Mouse (Mus musculus) layer of hippocampus, adult 18-20 months (tissue): ENCODE data around the gene Cntrl. TPM values are rescaled to one million over a fixed set of nuclear protein-coding genes. Genes with fewer than 3 reads are reported as not detected.

Experiments used
- DNase-seq, 2 experiments: peaks; one replicate each; pipeline ENCODE4 v3.0.0; 2022; ENCODE audit warnings: low spot score in 2 of 2
- total RNA-seq, 2 experiments: library from RNA; stranded (reverse); gene quantifications; 2 replicates each; pipeline ENCODE4 v1.2.3; 2021

The Cntrl gene
- total RNA-seq, 2 experiments from 2014 or later = 9.1 to 10.0 TPM

GRCm38 (mm10) chr2:35215363-35215762 lies 106.1 kb downstream of the Cntrl start:
- DNase-seq = peak in 1 of 2 experiments; percentile 43

GRCm38 (mm10) chr2:35216701-35217100 lies 107.4 kb downstream of the Cntrl start:
- no peak for DNase-seq

GRCm38 (mm10) chr2:35218736-35219135 lies 109.4 kb downstream of the Cntrl start:
- no peak for DNase-seq

- no peak for DNase-seq
These were observed 113.6 kb downstream of the Cntrl start for GRCm38 (mm10) chr2:35222822-35223391.

- DNase-seq = no peak
These were observed 115.0 kb downstream of the Cntrl start for GRCm38 (mm10) chr2:35224285-35224684.

- DNase-seq = no peak
These were observed 118.9 kb downstream of the Cntrl start for GRCm38 (mm10) chr2:35228145-35228544.

Other genes with a start within 250 kb of the Cntrl start
- 1 to 10 TPM in 1 of 2 experiments, under 1 TPM in 1; 0.48 to 1.2 TPM for gene Cutal, start 235.1 kb upstream of the Cntrl start, total RNA-seq
- 10 to 100 TPM; 39.4 to 41.4 TPM for gene Psmd5, start 234.5 kb upstream of the Cntrl start, total RNA-seq
- under 1 TPM; 0.87 to 0.99 TPM for gene Phf19, start 195.5 kb upstream of the Cntrl start, total RNA-seq
- gene Traf1, start 147.7 kb upstream of the Cntrl start, total RNA-seq = 1 to 10 TPM; 4.5 to 6.2 TPM
- under 1 TPM in 1 of 2 experiments, not detected in 1; 0.41 TPM for gene Hc, start 48.1 kb upstream of the Cntrl start, total RNA-seq
- under 1 TPM in 1 of 2 experiments, not detected in 1; 0.25 TPM for gene AI182371, start 7.9 kb upstream of the Cntrl start, total RNA-seq
- 100 to 1,000 TPM; 237 to 248 TPM for gene Rab14, start 91.6 kb downstream of the Cntrl start, total RNA-seq
- gene Gsn, start 146.9 kb downstream of the Cntrl start, total RNA-seq = 10 to 100 TPM; 45.0 to 49.4 TPM
- 10 to 100 TPM in 1 of 2 experiments, 1 to 10 TPM in 1; 8.3 to 10.2 TPM for gene Stom, start 227.5 kb downstream of the Cntrl start, total RNA-seq